Mouse (Mus musculus): ENCODE measurements around the gene Agap1.

The Agap1 gene

GRCm38 (mm10) chr1:89580031-89580998, 125.7 kb downstream of the Agap1 start:
- DNase-seq = peak; percentile 92 to 94

- DNase-seq = peak; percentile 78
Observed at GRCm38 (mm10) chr1:89580999-89581765, 126.6 kb downstream of the Agap1 start.

GRCm38 (mm10) chr1:89581766-89582125, 127.1 kb downstream of the Agap1 start:
- DNase-seq = peak in 1 of 2 experiments; percentile 47

GRCm38 (mm10) chr1:89583369-89583768, 128.8 kb downstream of the Agap1 start:
- peak; percentile 45 for DNase-seq

DNA sequence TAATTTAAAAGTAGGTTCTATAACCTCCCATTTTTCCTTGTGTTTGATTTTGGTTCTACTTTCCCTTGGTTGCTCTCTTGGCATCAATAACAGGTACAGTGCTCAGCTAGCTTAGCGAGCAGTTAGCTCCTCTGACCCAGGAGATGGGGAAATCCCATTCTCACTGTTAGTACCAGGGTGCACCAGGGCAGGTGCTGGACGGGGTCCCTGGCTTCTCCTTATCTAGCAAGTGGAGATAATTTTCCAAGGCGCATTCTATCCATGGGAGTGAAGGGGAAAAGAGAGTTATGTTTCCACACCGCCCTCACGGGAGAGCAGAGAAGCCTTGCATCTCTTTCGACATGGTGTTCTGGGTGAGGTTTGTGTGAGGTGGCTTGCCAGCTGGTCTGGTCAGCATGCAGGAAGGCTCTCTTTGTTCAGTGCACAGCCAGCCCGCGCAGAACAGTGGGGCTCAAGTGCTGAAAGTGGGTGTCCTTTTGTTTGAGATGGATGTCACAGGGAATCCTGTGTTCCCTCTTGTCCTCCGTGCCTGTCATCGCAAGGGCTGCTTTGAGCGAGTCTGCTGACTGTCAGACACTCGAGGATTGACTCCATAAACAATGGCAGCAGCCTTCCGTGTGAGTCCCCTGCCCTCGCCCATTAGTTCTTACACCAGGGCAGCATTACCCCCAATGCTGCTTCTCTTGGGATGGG, 132.5 kb downstream of the Agap1 start:
- DNase-seq = no peak

- no peak for DNase-seq
Observed at GRCm38 (mm10) chr1:89588154-89588553, 133.5 kb downstream of the Agap1 start.

- no peak for DNase-seq
Observed at GRCm38 (mm10) chr1:89590994-89591393, 136.4 kb downstream of the Agap1 start.

DNA sequence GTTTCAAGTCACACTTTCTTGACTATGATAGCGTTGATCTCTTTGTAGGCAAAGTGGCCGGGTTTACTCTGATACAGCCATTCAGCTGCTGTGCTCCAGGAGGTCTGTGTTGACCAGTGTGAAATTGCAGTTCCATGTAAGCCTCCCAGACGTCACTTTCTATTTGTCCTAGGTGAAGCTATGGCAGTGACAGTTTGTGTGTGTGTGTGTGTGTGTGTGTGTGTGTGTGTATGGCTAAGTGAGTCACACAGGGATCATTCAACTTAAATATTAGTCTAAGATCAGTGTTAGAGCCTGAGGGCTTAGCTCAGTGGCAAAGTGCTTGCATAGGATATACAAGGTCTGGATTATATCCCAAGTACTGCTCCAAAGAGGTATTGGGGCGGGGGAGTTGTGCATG, 138.6 kb downstream of the Agap1 start:
- DNase-seq = no peak

- DNase-seq = no peak
Observed at GRCm38 (mm10) chr1:89594999-89595398, 140.4 kb downstream of the Agap1 start.

DNA sequence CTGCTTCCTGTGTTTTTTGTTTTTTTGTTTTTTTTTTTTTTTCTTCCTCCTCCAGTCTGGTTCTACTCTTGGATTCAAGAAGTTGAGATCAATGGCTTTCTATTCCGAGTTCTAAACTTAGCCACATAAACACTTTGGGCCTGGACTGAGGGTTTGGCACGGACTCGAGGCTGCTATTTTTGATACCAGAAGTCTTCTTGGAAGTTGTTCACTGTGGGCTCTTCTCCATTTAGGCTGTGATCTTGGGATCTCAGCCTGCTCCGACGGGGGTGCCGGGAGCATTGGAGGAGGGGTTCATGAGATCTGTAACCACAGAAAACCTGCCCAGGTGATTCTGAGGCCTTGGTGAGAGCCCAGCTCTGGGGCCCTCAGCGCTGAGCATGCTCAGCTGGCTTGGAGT, 140.8 kb downstream of the Agap1 start:
- DNase-seq = no peak

DNA sequence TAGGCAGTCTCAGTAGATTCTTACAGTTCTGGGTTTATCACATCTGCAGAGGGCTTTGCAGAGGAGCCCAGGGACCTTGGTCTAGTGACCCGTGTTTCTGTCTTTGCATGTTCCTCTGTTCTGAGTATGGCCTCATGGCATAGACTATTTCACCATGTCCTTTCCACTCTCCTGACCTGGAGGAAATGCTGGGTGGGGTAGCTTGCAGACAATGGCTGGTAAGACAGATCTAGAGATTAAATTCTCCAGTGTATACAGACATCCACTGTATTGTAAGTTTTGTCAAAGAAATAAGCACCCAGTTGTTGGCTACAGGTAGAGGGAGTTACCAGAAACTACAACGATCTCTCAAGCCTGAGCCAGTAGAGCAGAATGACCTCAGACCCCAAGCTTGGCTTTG, 141.6 kb downstream of the Agap1 start:
- DNase-seq = no peak

DNA sequence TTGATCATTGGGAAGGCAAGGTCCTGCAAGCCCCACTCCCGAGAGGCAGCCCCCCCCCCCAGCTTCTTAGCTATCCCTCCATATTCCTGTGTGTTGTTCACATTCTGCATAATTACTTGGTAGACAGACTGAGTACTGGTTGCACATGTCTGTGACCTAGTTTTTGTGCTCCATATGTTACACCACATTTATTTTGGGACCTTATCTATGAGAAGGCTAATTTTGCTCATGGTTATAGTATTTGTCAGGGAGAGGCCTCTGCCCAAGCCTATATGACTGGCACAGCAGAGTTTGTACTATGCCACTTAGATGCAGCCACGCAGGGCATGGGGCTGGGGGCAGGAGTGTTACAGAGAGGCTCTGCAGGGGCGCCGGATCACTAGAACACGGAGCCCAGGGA, 144.3 kb downstream of the Agap1 start:
- no peak for DNase-seq

GRCm38 (mm10) chr1:89599983-89600741, 145.6 kb downstream of the Agap1 start:
- DNase-seq = no peak

DNA sequence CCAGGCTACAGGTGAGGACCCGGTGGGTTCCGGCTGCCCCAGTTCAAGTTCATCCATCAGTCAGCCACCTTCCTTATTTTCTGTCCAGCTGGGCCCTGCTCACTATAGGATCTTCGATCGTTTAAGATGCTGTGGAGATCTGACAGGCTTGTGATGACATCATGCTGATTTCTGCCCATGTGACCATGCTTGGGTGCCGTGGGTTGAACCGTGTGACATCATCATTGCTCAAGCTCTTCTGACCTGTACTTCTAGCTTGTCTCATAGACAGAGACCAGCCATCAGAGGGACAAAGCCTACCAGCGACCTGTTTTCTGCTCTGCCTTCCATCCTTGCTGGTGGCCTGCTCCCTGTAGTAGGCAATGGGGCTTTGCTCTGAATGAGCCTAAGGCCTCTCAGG, 146.7 kb downstream of the Agap1 start:
- no peak for DNase-seq

- DNase-seq = peak in 1 of 2 experiments; percentile 48
Observed at GRCm38 (mm10) chr1:89602879-89603278, 148.3 kb downstream of the Agap1 start.

DNA sequence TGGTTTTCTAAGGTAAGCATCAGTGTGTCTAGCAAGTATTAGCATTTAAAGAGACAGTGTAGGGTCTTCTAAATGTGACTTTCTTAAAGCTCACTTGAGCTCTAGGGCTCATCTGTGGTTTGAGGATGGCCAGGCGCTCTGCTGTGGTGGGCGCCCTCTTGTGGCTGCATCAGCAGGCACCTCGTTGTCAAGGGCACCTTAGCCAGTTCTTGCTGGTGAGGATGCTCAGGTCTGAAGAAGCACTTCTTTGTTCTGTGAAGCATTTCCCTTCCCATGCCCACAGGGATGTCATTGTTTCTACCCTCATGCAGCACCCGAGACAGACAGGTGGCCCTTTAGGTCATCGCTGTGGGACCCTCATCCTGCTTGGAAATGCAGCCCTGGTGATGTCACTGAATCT, 152.0 kb downstream of the Agap1 start:
- DNase-seq = peak; percentile 90 to 91

DNA sequence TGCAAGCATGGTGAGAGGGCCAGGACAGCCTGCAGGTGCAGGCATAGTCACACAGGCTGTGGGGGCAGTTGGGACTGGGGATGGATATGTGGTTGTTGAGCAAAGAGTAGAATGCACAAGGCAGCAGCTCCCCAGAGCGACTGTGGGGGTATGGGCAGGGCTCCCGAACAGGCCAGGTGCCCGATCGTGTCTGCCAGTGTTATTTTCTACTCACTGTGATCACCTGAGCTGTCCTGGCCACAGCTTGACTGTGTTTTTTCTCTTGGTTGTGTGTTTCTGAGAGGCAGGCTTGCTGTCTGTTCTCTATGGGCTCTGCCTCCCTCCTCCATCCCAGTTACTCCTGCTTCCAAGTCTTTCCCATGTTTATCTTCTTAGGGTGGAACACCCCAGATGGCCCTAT, 154.2 kb downstream of the Agap1 start:
- DNase-seq = no peak

DNA sequence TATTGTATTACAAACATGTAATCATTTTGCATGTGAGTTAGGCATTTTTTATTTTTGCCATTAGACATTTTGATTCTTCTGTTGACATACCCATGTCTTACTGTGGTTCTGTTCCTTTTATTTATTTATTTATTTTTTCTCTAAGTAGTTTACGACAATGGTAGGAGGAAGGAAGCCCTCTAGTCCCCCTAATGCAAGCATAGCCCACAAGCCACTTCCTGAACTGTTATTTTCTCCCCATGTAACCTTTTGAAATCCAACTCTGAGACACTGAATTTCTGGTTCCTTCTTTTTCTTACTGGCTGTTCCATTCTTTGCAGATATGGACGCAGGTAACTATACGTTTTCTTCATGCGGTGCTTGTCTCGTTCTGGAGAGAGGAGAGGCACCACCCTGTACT, 155.4 kb downstream of the Agap1 start:
- no peak for DNase-seq

GRCm38 (mm10) chr1:89611521-89611920, 156.9 kb downstream of the Agap1 start:
- DNase-seq = peak; percentile 50 to 61

DNA sequence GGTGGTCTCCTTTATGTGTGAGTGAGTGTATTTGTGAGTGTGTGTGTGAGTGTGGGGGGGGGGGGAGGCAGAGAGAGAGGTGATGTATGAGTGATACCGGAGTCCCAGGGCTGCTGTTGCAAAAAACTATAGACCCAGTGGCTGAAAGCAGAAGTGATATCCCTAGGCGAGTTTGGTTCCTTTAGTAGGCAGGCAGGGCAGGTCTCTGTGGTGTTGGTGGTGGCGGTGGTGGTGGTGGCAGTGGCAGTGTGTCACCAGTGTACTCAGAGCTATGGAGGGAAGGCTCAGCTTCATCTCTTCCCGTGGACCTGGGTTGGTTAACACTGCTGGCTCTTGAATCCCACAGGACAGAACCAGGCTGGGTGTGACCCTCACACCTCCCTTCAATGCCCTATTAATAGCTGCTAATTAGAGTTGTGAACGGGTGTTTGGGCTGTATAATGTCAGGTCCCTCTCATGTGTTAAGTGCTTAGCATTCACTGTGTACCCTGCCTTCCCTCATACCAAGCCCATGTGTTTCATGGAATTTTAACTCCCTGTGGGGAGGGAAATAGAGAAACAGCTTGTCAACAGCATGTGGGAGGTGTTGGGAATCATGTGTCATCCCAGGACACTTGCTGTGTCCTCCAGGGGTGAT, 158.7 kb downstream of the Agap1 start:
- DNase-seq = no peak

GRCm38 (mm10) chr1:89616556-89616955, 161.9 kb downstream of the Agap1 start:
- no peak for DNase-seq

GRCm38 (mm10) chr1:89617336-89617735, 162.7 kb downstream of the Agap1 start:
- no peak for DNase-seq

Measured in cerebellum, postnatal 10 days (tissue).